Comparison of ENCODE assay signal across 31 mouse cellular contexts in genomic region chr11:76901579-76902361, GRCm38 (mm10). TPM values are rescaled to one million over a fixed set of nuclear protein-coding genes. Genes with fewer than 3 reads are reported as not detected.
A peak's percentile ranks its signal among the peaks of the same experiment; 100 is the strongest.
DNase-seq lines count a peak whose midpoint lies in the region; ATAC-seq and TF ChIP-seq lines count a peak whose summit lies in the region.
"Had no signal": no experiment of that assay in that cellular context is flagged by ENCODE, and none has a peak within 500 bp of the region (broad histone marks: within the 10 kb centered on the region; RNA-seq: fewer than 3 reads in every experiment).

Gene Tmigd1 (plus strand): TSS chr11:76902159.

- no peak within 1 kb of the TSS for H3K27ac ChIP-seq in lung, postnatal 0 days (ENCODE audit: low read length)
- H3K27ac ChIP-seq in neural tube, embryonic 15.5 days (replicated peaks) = no peak within 1 kb of the TSS
- H3K27ac ChIP-seq: embryonic facial prominence, embryonic 12.5 days; heart, embryonic 10.5 days; hindbrain, embryonic 15.5 days; layer of hippocampus, adult 2 months; limb, embryonic 12.5 days; midbrain, embryonic 13.5 days had no signal

- no peak for TF ChIP-seq EP300 in lung, postnatal 0 days (IDR thresholded peaks at IDR 0.05)

- 43% methylated on average over 7 of the region's 7 CpGs for WGBS in lung, postnatal 0 days
- WGBS in neural tube, embryonic 15.5 days = 84% methylated on average over 7 of the region's 7 CpGs

- H3K9me3 ChIP-seq in lung, postnatal 0 days (ENCODE audit: low read length) = no peaks in the 10 kb centered on the region
- H3K9me3 ChIP-seq in neural tube, embryonic 15.5 days (replicated peaks) = no peaks in the 10 kb centered on the region
- H3K9me3 ChIP-seq: embryonic facial prominence, embryonic 12.5 days; heart, embryonic 10.5 days; hindbrain, embryonic 15.5 days; limb, embryonic 12.5 days; megakaryocyte, embryonic 14.5 days; midbrain, embryonic 13.5 days had no signal

- TF ChIP-seq CTCF in lung, postnatal 0 days (IDR thresholded peaks at IDR 0.05) = no peak

- no peak within 1 kb of the TSS for H3K4me2 ChIP-seq in lung, postnatal 0 days (replicated peaks; ENCODE audit: low read depth, low read length)
- no peak within 1 kb of the TSS for H3K4me2 ChIP-seq in neural tube, embryonic 15.5 days
- H3K4me2 ChIP-seq: embryonic facial prominence, embryonic 12.5 days; hindbrain, embryonic 15.5 days; limb, embryonic 12.5 days; liver, embryonic 11.5 days; midbrain, embryonic 13.5 days had no signal

- no peaks in the 10 kb centered on the region for H3K27me3 ChIP-seq in lung, postnatal 0 days (replicated peaks; ENCODE audit: insufficient read depth, low read length)
- H3K27me3 ChIP-seq in neural tube, embryonic 15.5 days (replicated peaks) = no peaks in the 10 kb centered on the region
- H3K27me3 ChIP-seq: embryonic facial prominence, embryonic 12.5 days; hindbrain, embryonic 15.5 days; limb, embryonic 12.5 days; midbrain, embryonic 13.5 days had no signal

- peak; percentile 69 for DNase-seq in lung, postnatal 0 days (ENCODE audit: low spot score)
- DNase-seq in lung, postnatal 25 days (ENCODE audit: low spot score) = no peak
- DNase-seq in gonadal fat pad, adult 2 months (ENCODE audit: low read depth) = peak; percentile 82
- peak; percentile 14 for DNase-seq in lung, postnatal 14 days
- no peak for DNase-seq in layer of hippocampus, adult 18-20 months (ENCODE audit: low spot score in 2 of 2)
- no peak for DNase-seq in cerebellum, adult 11 months
- DNase-seq: adrenal gland, postnatal 25 days; cerebellum, adult 11-12 months; cerebellum, postnatal 10 days; gastrocnemius, postnatal 36 days; layer of hippocampus, postnatal 36 days; liver, postnatal 0 days; right cerebral cortex, postnatal 25 days had no signal

- no peak within 1 kb of the TSS for H3K4me3 ChIP-seq in lung, postnatal 0 days (ENCODE audit: low read depth, low read length)
- no peak within 1 kb of the TSS for H3K4me3 ChIP-seq in neural tube, embryonic 15.5 days (replicated peaks)
- H3K4me3 ChIP-seq: embryonic facial prominence, embryonic 12.5 days; heart, embryonic 10.5 days; hindbrain, embryonic 15.5 days; layer of hippocampus, adult 2 months; limb, embryonic 12.5 days; megakaryocyte, embryonic 14.5 days; midbrain, embryonic 13.5 days had no signal

- ATAC-seq in lung, postnatal 0 days = peak; percentile 42
- no peak for ATAC-seq in neural tube, embryonic 15.5 days (ENCODE audit: low FRiP score)
- ATAC-seq: liver, postnatal 0 days; midbrain, embryonic 13.5 days had no signal

- no peak within 1 kb of the TSS for H3K9ac ChIP-seq in lung, postnatal 0 days (replicated peaks; ENCODE audit: low read depth)
- H3K9ac ChIP-seq in neural tube, embryonic 15.5 days (replicated peaks) = no peak within 1 kb of the TSS
- H3K9ac ChIP-seq: embryonic facial prominence, embryonic 12.5 days; hindbrain, embryonic 15.5 days; limb, embryonic 12.5 days; liver, postnatal 0 days; midbrain, embryonic 13.5 days had no signal

- peaks cover 6% of the 10 kb centered on the region; the same call in 1 of the 2 replicates for H3K4me1 ChIP-seq in lung, postnatal 0 days (ENCODE audit: insufficient read depth, low read depth, low read length)
- no peaks in the 10 kb centered on the region for H3K4me1 ChIP-seq in neural tube, embryonic 15.5 days
- H3K4me1 ChIP-seq: embryonic facial prominence, embryonic 12.5 days; heart, embryonic 10.5 days; hindbrain, embryonic 15.5 days had no signal

- no peaks in the 10 kb centered on the region for H3K36me3 ChIP-seq in lung, postnatal 0 days (ENCODE audit: insufficient read depth, low read length)
- H3K36me3 ChIP-seq in neural tube, embryonic 15.5 days = no peaks in the 10 kb centered on the region
- H3K36me3 ChIP-seq: embryonic facial prominence, embryonic 12.5 days; heart, embryonic 10.5 days; hindbrain, embryonic 15.5 days; limb, embryonic 12.5 days; midbrain, embryonic 13.5 days had no signal

RNA-seq across cellular contexts. Expression of gene Tmigd1, which starts in this region (rescaled TPM):
- polyA plus RNA-seq in lung, postnatal 0 days (2015; fragmentation: Nextera tagmentation; extraction: Ambion mirVana) = 0.29 and 0.44 TPM in 2 replicates
- polyA plus RNA-seq in gonadal fat pad, adult 2 months (2012; rRNA removed) = 0.39 and 0.62 TPM in 2 replicates
- not detected for total RNA-seq in layer of hippocampus, adult 18-20 months (2021)
- polyA plus RNA-seq in neural tube, embryonic 15.5 days (2015; fragmentation: Nextera tagmentation; extraction: Ambion mirVana) = 0.18 TPM in 1 of 2 replicates, not detected in the other
- total RNA-seq: gastrocnemius, adult 18-20 months; hematopoietic stem cell, adult 5-6 weeks; layer of hippocampus, adult 2 months; layer of hippocampus, postnatal 36 days; left cerebral cortex, postnatal 10 days; MEL had no signal
- polyA plus RNA-seq: C2C12; embryonic facial prominence, embryonic 12.5 days; forebrain, embryonic 11.5 days; hindbrain, embryonic 15.5 days; limb, embryonic 12.5 days; liver, embryonic 11.5 days; liver, postnatal 0 days; midbrain, embryonic 13.5 days; neural tube, embryonic 11.5 days; spleen, adult 2 months; testis, adult 2 months had no signal

Comparison
In these comparisons a context has a peak if more than half of its experiments do, and no peak if none do; other contexts are left out.
1. Peak in DNase-seq and ATAC-seq in lung, postnatal 0 days; RNA of the gene not detected or under 1 TPM.
2. Peak in DNase-seq in gonadal fat pad, adult 2 months; RNA of the gene not detected or under 1 TPM.